Mouse (Mus musculus): ENCODE measurements around the gene Cep57l1.

Cep57l1 gene

GRCm38 (mm10) chr10:41816516-41816915 lies 6.8 kb upstream of the Cep57l1 start:
- DNase-seq (ENCODE audit: low spot score) = no peak

- DNase-seq (ENCODE audit: low spot score) = no peak
Observed at GRCm38 (mm10) chr10:41814305-41814853, 4.7 kb upstream of the Cep57l1 start.

- no peak for DNase-seq (ENCODE audit: low spot score)
Observed at GRCm38 (mm10) chr10:41812566-41812965, 2.9 kb upstream of the Cep57l1 start.

DNA sequence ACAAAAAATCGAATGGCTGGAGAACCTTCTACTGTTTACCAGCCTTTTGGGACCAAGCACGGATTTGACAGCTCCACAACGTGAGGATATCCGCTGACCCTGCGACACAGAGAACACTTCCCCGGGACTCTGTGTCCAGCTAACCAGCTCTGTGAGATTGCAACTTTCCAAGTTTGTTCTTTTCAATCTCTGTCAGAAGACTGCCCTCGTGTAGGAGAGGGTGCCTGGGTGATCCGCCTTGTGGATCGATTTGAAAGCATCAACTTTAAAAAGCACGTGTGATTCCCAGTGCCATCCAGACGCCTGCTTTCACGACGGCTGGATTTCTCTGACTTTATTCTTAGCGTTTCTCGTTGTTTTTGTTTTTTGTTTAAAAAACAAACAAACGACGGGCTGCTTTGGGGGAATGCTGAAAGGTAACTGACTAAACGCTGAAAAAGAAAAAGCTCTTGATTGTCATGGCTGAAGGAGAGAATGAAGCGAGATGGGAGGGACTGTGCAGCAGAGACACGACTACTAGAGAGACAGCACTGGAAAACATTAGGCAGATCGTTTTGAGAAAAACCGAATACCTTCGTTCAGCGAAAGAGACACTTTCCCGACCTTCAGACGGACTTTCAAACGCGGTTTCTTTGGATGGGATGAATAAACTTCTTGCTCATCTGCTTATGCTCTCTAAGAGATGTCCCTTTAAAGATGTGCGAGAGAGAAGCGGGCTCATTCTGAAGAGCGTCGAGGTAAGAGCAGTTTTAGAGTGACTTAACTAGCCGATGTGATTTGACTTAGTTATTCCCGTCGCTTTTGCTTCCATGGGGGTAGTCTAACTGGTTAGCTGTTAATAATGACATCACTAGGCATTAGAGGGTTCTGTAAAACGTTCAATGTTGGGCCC lies 1.1 kb upstream of the Cep57l1 start:
- peak; percentile 19 for DNase-seq (ENCODE audit: low spot score)

- peak; percentile 92 for DNase-seq (ENCODE audit: low spot score)
Observed at GRCm38 (mm10) chr10:41809080-41809770, 446 bp downstream of the Cep57l1 start.

DNA sequence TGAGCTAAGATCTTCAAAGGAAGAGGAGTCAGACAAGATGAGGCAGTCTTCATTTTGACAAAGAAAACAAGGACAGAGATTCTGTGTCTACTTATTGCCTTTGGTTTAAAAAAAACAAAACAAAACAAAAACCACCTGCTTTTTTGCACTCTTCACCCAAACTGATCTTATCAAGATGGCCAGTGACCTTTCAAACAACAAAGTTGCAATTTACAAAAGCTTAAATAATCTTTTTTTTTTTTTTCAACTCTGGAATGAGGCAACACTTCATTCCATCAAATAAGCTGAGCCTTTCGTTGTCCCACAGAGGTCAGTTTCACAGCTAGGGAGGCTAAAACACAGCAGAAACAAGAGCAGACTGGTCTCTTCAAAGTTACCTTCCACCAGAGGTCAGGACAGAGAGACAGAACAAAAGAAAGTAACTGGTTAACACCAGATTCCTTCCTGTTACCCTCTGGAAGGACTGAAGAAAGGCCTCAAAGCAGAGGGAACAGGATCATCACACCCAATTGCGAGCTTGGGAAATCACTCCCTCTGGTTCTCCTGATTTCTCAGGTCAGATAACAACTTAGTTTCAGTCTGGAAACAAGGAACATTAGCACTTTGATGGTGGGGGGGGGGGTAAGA lies 3.8 kb downstream of the Cep57l1 start:
- no peak for DNase-seq (ENCODE audit: low spot score)

GRCm38 (mm10) chr10:41804711-41805110 lies 5.0 kb downstream of the Cep57l1 start:
- no peak for DNase-seq (ENCODE audit: low spot score)

DNA sequence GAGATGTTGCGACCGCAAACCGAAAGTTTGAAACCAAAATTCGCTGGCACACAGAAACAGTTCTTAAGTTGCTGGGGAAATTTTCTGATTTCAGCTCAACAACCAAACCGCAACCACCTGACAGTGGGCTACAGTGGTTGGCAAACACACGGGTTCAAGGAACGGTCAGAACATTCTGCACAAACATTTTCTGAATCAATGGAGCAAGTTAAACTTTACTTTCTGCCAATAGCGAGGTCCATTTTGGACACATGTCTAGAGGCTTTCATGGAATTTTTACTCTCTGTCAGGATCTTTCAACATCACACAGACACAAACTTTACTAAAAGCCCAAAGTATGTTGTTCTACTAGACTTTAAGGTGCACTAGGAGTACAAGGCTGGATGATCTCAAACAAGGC lies 6.2 kb downstream of the Cep57l1 start:
- no peak for DNase-seq (ENCODE audit: low spot score)

- no peak for DNase-seq (ENCODE audit: low spot score)
Observed at GRCm38 (mm10) chr10:41797253-41797652, 12.4 kb downstream of the Cep57l1 start.

GRCm38 (mm10) chr10:41792375-41792774 lies 17.3 kb downstream of the Cep57l1 start:
- no peak for DNase-seq (ENCODE audit: low spot score)

GRCm38 (mm10) chr10:41767254-41767653 lies 42.4 kb downstream of the Cep57l1 start:
- no peak for DNase-seq (ENCODE audit: low spot score)

GRCm38 (mm10) chr10:41766280-41766679 lies 43.4 kb downstream of the Cep57l1 start:
- no peak for DNase-seq (ENCODE audit: low spot score)

DNA sequence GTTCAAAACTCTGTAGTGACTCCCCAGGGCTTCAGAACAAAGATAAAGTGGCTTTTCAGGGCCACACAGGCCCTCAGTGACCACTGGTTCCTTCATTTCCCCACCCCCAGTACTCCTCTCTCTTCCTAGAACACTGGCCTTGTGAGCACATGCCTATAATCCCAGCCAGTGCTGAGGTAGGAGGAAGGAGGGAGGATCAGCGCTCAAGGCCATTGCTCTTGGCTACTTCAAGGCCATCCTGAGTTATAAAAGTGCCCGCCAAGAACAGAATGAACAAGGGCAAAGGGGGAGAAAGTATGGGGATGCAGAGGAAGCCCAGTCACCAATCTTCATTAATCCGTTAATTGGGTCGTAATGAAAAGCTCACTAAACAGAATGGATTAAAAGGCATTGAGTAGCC lies 44.1 kb downstream of the Cep57l1 start:
- no peak for DNase-seq (ENCODE audit: low spot score)

- DNase-seq (ENCODE audit: low spot score) = no peak
Observed at GRCm38 (mm10) chr10:41763741-41764385, 45.8 kb downstream of the Cep57l1 start.

GRCm38 (mm10) chr10:41760866-41761265 lies 48.8 kb downstream of the Cep57l1 start:
- no peak for DNase-seq (ENCODE audit: low spot score)

- DNase-seq (ENCODE audit: low spot score) = no peak
Observed at GRCm38 (mm10) chr10:41758041-41758440, 51.6 kb downstream of the Cep57l1 start.

GRCm38 (mm10) chr10:41757226-41757625 lies 52.4 kb downstream of the Cep57l1 start:
- DNase-seq (ENCODE audit: low spot score) = no peak

GRCm38 (mm10) chr10:41751867-41752480 lies 57.7 kb downstream of the Cep57l1 start:
- no peak for DNase-seq (ENCODE audit: low spot score)

DNA sequence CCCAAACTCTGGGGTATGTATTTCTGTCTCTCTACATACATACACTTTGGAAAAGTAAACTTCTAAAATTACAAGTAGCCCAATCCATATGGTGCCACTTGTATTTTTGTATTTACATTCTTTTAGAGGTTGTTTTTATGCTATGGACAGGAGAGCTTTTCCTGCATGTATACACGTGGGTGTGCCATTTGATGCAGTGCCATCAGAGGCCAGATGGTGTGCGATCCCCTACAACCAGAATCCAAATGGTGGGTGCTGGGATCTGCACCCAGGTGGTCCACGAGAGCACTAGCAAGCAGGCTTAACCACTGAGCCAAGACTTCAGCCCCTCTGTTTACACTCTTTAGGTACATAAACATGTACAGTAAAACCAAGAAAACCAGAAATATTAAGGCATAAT lies 60.4 kb downstream of the Cep57l1 start:
- DNase-seq (ENCODE audit: low spot score) = no peak

DNA sequence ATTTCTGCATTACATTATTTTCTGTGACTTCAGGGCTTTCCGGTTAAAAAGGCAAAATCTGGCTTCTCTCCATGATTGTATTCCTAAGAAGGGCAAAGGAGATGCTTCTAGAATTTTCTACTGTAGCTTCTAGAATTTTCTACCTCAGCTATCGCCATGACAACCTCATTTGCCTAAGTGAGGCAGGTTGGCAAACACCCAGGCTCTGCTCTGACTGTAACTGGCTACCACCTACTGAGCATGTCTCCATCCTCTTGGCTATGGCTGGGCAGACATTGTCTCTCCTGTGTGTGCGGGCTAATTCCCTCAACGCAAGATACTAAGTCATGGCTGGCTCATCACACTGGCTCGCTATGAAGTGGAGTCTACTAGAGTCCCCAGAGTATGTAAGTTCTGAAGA lies 63.1 kb downstream of the Cep57l1 start:
- DNase-seq (ENCODE audit: low spot score) = no peak

GRCm38 (mm10) chr10:41744006-41744405 lies 65.7 kb downstream of the Cep57l1 start:
- no peak for DNase-seq (ENCODE audit: low spot score)

DNA sequence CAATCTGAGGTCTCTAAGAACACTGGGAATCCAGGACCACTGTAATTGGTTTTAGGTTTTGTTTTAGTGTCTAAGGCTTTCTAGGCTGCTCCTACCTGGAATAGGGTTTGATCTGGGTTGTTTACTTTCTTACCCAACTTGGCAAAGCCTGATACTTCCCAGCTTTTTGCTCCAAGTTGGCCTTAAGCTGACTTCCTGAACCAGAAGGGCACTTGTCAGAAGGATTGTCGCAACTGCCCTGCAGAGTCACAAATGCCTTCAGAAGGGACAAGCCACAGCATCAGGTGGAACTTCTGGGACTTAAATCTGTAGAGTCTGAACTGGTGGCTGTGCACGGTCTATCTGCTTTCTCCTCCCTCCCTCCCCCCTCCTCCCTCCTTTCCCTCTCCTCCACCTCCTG lies 69.5 kb downstream of the Cep57l1 start:
- no peak for DNase-seq (ENCODE audit: low spot score)

Measured in retina, embryonic 14.5 days (tissue).